Mouse (Mus musculus) T-helper 1 cell (primary cell): ENCODE data around the gene Atp7a.

ENCODE experiments used
- in situ Hi-C: fragments of 300-600 bp; cut with MboI, MseI; formaldehyde crosslinking; loops from one replicate; pipeline ENCODE4 v1.15.1; 2025; ENCODE audit warnings: high pct_unique_total_duplicates

Atp7a gene

DNA sequence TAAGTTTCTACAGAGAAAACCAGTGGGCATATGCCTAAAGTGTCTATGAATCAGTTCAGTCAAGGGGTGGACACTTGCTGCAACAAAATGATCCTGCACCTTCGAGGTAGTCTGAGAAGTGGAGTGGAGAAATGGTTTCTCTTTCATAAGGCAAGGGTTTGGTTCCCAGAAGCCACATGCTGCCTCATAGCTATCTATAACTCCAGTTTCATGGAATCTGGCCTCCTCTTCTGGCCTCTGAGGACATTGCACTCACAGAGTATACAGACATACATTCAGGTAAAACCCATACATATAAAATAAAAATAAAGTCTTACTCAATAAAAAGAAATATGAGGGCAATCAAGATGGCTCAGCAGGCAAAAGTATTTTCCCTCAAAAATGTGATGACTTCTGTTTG lies 138.0 kb downstream of the Atp7a start:
- in situ Hi-C loops: loop anchor here (5.0 kb wide), 1 partner anchor 138 kb away; the partner anchor contains the start of gene Atp7a

DNA sequence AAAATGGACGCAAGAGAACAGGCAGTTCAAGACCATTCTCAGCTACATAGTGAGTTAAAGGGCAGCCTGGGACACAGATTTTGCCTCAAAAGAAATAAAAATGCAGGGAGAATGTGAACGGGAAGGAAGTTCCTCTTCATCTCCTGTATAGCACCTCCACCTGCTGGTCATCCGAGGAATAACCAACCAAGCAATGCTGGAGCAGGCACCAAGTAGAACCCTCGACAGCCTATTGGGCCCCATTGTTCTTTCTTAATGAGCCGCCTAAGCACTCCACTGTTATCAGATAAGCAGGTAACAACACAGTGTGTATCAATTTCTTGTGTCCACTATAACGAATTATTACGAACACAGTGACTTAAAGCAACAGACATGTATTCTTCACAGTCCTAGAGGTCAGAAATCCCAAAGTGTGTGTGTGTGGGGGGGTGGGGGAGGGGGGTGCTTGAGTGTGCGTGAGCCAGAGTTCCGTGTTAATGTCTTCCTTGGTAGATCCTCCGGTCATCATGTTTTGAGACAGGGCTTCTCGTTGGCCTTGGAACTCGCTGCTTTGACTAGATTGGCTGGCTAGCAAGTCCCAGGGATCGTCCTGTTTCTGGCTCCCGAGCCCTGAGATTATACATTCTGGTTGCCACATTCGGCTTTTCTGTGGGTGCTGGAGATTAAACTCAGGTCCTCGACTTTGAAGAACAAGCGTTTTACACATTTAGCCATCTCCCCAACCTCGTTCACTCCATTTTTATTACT lies 144.2 kb downstream of the Atp7a start:
- in situ Hi-C loops: no loop called here

DNA sequence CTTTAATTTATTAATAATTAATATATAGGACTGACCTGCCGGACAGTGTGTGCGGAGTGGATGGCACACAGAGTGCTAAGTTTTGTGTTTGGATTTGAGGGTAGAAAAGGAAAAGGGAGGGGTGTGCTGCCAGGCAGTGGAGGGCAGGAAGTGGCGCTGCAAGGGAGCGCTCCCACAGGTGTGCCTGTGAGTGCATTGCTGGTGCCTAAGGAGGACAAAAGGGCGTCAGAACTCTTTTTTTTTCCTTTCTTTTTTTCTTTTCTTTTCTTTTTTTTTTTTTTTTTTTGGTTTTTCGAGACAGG lies 144.7 kb downstream of the Atp7a start:
- in situ Hi-C loops: no loop called here
